Mouse (Mus musculus): ENCODE measurements at regions not wholly inside any gene's neighbourhood (a gene's known extent, or its start where the extent isn't known, plus 50 kb on each side); places are given as distances from the start of the nearest gene placed in this dataset.

- DNase-seq (ENCODE audit: low spot score in 2 of 2): no peak
- intact Hi-C loops (cut with DNase I): no loop called here
Measured at GRCm38 (mm10) chr12:69101965-69102364, 57.0 kb downstream of the Rps29 start.

DNA sequence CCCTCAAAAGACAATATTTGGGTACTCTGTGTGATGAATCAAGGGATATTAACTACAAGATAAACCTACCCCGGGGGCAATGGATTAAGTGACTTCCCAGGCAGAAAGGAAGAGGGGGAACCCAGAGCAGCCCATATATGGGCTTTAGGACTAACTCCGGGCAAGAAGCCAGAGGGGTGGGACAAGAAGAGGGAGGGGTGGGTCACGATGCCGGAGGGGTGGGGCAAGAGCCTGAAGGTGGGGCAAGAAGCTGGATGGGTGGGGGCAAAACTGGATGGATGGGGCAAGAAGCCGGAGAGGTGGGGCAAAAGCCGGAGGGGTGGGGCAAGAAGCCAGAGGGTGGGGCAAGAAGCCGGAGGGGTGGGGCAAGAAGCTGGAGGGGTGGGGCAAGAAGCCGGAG, 64.1 kb downstream of the Rps29 start:
- DNase-seq (ENCODE audit: low spot score in 2 of 2): no peak
- intact Hi-C loops (cut with DNase I): no loop called here

GRCm38 (mm10) chr12:69093073-69093797, 65.8 kb downstream of the Rps29 start:
- DNase-seq (ENCODE audit: low spot score in 2 of 2): peak; percentile 17 to 26
- intact Hi-C loops (cut with DNase I): no loop called here

- intact Hi-C loops (cut with DNase I): loop anchor here (2.0 to 5.0 kb wide), 2 partner anchors 136 to 1657 kb away; no protein-coding TSS in a partner anchor
- peak; percentile 74 to 81 for DNase-seq (ENCODE audit: low spot score in 2 of 2)
Measured at GRCm38 (mm10) chr12:69087928-69088609, 70.9 kb downstream of the Rps29 start.

DNA sequence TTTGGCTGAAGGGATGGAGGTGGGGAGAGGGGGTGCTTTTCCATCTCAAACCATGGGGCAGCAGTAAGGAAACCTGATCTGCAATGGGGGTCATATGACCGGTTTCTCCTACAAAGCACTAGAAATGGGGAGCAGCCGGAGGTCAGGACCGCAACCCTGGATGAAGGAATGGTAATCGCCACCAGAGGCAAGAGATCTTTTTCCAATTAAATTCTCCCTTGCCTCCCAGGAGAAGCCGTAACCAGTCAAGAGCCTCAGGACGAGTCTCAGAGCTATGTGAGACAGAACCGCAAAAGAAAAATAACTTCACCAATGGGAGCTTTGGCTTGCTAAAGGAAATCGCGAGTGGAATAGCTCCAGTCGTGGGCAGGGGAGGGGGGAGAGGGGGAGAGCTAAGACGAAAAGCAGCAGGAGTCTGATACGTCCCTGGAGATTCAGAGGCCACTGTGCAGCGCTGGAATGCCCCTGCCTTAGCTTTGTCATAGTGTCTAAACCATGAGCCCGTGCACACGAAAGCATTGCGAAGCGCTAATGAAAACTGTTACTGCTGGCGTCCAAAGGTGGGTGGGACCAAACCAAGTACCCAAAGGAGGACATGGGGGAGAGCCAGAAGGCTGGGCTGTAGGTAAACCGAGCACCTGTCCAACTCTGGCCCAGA, 73.3 kb downstream of the Rps29 start:
- intact Hi-C loops (cut with DNase I): loop anchor here (5.0 kb wide), 1 partner anchor 133 kb away; no protein-coding TSS in a partner anchor
- DNase-seq (ENCODE audit: low spot score in 2 of 2): no peak

DNA sequence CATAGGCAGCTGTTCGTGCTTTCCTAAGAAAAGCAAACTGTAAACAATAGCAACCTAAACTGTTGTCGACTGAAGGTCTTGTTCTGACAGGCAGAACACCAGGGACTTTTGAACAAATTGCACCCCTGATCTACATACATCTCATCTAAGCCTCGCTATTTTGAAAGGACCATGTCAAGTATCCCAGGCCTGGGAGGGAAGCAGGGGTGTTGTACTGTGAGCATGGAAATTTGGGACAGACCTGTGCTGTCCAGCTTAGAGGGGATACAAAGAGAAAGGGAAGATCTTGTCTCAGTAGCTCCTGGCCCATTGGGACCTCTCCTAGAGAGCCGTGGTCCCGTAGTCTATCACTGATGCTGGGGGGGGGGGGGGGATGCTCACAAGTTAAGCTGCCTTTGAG, 74.3 kb downstream of the Rps29 start:
- intact Hi-C loops (cut with DNase I): loop anchor here (5.0 kb wide), 1 partner anchor 132 kb away; no protein-coding TSS in a partner anchor
- no peak for DNase-seq (ENCODE audit: low spot score in 2 of 2)

DNA sequence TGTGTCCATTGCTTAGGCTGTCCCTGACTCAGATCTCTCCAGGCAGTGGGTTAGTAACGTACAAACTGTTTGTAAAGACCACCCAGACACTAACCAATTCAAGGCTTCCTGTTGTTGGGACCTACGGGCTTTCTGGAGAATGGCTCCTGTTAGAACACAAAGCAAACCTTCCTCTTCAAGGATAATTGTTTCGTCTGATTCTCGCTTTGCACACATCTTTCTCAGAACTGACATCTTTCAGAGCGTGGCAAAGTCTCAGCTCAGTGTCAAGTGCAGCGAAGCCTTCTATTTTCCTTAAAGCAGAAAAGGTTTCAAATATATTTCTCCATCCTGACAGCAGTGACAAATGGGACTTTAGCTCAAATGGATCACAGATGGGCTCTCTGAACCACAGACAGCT, 76.9 kb downstream of the Rps29 start:
- intact Hi-C loops (cut with DNase I): no loop called here

DNA sequence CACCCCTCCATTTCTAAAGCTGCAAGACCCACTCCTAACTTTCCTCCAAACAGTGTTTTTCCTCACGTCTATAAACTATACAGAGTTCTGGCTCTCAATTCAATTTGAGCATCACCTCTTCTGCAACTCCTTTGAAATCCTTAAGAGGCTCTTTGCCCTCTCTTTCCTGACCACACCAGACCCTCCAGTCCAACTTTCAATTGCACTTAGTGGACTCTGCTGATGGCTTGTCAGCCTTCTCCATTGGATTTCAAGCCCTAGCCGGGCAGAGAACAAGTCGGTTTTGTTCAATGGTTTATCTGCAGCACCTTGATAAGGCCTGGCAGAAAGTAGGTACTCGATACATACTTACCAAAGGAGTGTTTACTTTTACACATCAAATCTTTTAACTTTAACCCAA, 119.4 kb downstream of the Rps29 start:
- no peak for DNase-seq (ENCODE audit: low spot score in 2 of 2)
- intact Hi-C loops (cut with DNase I): no loop called here

More for the DNA sequence above, 76.9 kb downstream of the Rps29 start:
- DNase-seq (ENCODE audit: low spot score in 2 of 2): no peak

DNA sequence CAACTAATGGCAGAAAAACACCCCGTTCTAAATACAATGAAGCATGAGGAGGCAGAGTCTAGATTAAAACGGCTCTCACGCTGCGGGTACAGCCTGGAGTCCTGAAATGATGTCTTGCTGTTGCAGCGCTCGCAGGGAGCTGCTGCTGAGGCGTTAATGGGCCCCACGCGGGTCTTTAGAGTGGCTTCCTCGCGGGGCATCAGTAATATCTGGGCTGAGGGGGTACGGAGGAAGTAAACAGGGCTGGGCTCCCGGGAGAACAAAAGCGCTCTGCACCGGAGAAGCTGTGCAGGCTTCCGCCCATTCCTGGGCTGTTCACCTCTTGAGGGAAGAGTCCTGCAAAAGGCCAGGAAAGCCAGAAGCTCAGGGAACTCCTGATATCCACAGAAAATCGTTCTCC, 135.4 kb downstream of the Rps29 start:
- intact Hi-C loops (cut with DNase I): no loop called here

DNA sequence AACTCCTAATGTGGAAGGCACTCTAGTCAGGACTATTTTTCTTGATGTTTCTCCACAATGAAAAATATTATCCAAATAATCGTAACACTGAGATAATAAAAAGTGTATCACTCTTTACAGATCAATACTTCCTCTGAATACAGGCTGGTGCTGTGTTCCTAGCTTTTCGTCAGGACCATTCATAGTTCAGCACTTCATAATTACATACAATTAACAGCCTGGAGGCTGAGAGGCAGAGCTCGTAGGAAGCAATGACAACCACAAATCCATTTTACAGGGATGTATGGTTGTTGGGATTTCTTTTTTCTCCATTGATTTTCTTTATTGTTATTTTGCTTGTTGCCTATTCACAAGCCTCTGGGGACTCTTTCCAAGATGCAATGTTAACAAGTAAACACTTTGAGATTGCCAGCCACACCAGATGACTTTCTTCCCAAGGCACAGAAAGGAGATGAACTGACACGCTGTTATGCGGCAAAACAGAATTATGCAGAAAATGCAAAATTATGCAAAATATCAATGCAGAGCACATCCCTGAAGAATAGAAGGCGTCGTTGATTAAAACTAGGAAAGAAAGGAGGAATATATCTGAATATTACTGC, 142.2 kb downstream of the Rps29 start:
- intact Hi-C loops (cut with DNase I): no loop called here
- DNase-seq (ENCODE audit: low spot score in 2 of 2): no peak

More for the DNA sequence above, 135.4 kb downstream of the Rps29 start:
- peak in 1 of 2 experiments; percentile 1 for DNase-seq (ENCODE audit: low spot score in 2 of 2)

- intact Hi-C loops (cut with DNase I): no loop called here
- no peak for DNase-seq (ENCODE audit: low spot score in 2 of 2)
Measured at GRCm38 (mm10) chr12:69005141-69005540, 153.8 kb downstream of the Rps29 start.

DNA sequence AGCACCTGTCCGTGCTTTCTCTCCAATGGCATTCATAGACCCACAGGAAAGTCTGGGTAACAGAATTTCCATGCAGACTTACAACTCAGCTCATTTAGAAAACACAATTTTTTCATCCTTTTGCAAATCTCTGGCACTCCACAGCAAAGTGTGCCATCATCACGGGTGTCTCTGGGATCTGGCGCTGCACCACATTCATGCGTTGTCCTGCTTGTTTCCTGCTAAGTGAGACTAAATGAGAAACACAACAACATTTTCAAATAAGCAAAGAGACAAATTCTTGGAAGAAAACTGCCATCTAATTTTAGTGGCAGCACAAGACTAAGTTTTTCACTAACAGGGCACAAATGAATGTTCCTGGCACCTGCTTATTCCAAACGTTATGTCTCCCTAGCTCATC, 156.9 kb downstream of the Rps29 start:
- intact Hi-C loops (cut with DNase I): no loop called here
- DNase-seq (ENCODE audit: low spot score in 2 of 2): peak; percentile 15 to 22

DNA sequence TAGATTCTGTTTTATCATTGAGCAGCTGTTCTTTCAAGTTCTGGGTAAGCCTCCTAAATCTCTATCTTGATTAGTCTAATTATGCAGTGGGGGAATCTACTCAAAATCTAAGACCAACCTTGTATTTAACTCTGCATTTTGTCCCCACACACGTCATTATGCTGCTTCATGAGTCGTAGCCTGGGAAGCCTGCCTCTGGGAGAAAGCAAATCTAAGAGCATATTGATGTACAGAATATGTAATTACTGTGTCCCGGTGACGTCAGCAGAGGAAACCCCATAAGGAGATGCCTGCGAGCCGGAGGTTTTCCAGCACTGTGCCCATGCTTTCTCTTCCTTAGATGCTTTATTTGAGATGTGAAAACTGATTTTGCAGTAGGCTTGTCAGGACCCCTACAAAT, 161.7 kb downstream of the Rps29 start:
- peak; percentile 34 to 73 for DNase-seq (ENCODE audit: low spot score in 2 of 2)
- intact Hi-C loops (cut with DNase I): no loop called here

GRCm38 (mm10) chr12:68996740-68997139, 162.2 kb downstream of the Rps29 start:
- intact Hi-C loops (cut with DNase I): no loop called here
- peak; percentile 6 to 24 for DNase-seq (ENCODE audit: low spot score in 2 of 2)

DNA sequence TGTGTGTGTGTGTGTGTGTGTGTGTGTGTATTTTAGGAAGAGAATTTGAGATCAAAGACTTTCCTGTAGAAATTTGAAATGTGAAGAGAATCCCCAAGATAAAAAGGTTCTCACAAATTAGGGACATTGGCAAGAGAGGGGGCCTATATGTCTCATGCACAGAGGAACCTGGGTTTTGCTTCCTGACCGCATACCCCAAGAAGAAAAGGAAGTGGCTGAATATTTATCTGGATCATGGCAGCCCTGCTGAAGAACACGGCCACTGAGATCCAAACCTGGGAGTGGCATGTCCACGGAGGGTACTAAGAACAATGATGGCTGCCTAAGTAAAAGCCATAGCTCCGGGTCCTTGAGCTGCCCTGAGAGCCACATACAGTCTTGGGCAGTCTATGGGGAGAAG, 178.3 kb downstream of the Rps29 start:
- intact Hi-C loops (cut with DNase I): no loop called here
- DNase-seq (ENCODE audit: low spot score in 2 of 2): no peak

- DNase-seq (ENCODE audit: low spot score in 2 of 2): no peak
- intact Hi-C loops (cut with DNase I): no loop called here
Measured at GRCm38 (mm10) chr12:68980173-68980572, 178.8 kb downstream of the Rps29 start.

- no peak for DNase-seq (ENCODE audit: low spot score in 2 of 2)
- intact Hi-C loops (cut with DNase I): no loop called here
Measured at GRCm38 (mm10) chr12:68979232-68979631, 179.8 kb downstream of the Rps29 start.

GRCm38 (mm10) chr12:68977276-68977675, 181.7 kb downstream of the Rps29 start:
- intact Hi-C loops (cut with DNase I): no loop called here
- DNase-seq (ENCODE audit: low spot score in 2 of 2): no peak

GRCm38 (mm10) chr12:68947240-68947639, 211.7 kb downstream of the Rps29 start:
- DNase-seq (ENCODE audit: low spot score in 2 of 2): no peak
- intact Hi-C loops (cut with DNase I): no loop called here

- no peak for DNase-seq (ENCODE audit: low spot score in 2 of 2)
- intact Hi-C loops (cut with DNase I): no loop called here
Measured at GRCm38 (mm10) chr12:68910590-68910989, 248.4 kb downstream of the Rps29 start.

Measured in left cerebral cortex, postnatal 25 days (tissue).